Mouse (Mus musculus): ENCODE data around the gene Sbp. TPM values are rescaled to one million over a fixed set of nuclear protein-coding genes. Genes with fewer than 3 reads are reported as not detected.

Gene Sbp
- polyA plus RNA-seq, 1 experiment from 2014 or later: not detected

DNA sequence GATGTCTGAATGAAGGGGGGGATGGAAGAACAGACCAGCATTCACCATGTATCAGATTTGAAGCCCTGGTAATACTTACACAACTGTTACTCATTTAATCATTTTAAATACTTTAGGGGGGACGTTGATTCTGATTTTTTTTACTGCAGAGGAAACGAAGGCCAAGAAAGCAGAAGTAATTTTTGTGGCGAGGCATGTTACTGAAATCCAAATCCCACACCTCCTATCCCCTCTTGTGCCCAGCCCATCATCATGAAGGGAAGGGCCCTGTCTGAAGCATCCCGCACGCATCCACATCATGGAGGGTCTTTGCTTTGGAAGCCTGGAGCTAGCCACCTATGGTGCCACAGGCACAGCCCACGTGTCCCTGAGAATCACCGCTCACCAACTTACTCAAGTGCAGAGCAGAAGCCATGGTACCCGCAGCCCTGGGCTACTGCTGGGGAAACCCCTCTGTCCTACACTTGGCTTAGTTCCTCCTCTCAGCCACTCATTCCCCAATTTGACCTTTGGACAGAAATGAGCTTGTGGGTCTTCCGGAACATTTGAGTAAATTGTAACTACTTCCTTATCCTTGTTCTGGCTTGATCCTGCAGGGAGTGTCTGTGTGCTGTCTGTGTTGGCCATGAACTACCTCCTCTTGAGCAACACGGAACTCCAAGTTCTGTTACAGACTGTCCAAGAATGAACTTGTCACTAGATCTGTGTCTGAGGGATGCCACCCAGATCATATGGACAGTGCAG, 25.4 kb downstream of the Sbp start:
- no peaks in the 10 kb centered on the region for H3K4me1 ChIP-seq
- no peaks in the 10 kb centered on the region for H3K9me3 ChIP-seq
- H3K4me2 ChIP-seq: no peak overlapping the region
- no peak overlapping the region for H3K9ac ChIP-seq
- no peak for ATAC-seq (ENCODE audit: insufficient number of reproducible peaks, insufficient read depth, low FRiP score, low TSS enrichment, low read depth)
- H3K4me3 ChIP-seq: no peak overlapping the region
- H3K27ac ChIP-seq: no peak overlapping the region
- H3K36me3 ChIP-seq: no peaks in the 10 kb centered on the region
- 79% methylated on average over 10 of the region's 10 CpGs for WGBS
- no peaks in the 10 kb centered on the region for H3K27me3 ChIP-seq

DNA sequence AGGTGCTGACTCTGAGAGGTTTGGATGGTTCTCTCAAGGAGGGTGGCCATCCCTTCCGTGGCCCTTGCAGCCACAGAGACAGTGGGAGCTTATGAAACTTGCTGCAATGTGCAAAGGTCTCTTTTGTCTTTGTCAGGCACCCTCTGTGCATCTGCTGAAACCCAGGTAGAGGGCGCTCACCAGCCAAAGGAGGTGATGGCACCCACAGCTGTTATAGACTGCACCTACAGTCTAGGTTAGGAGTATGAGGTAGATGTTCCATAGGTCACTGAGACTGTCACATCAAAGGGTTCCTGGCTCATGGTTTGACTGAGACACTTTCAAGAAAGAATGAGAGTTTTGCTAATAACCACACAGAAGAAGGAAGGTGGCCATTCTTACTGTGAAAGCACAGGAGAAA, 27.3 kb downstream of the Sbp start:
- 41% methylated on average over 2 of the region's 2 CpGs for WGBS
- Histone ChIP-seq H3K9me3 (no peaks in the 10 kb centered on the region), H3K27ac (no peak overlapping the region), H3K4me1 (no peaks in the 10 kb centered on the region), H3K9ac (no peak overlapping the region), H3K4me3 (no peak overlapping the region), H3K36me3 (no peaks in the 10 kb centered on the region), H3K27me3 (no peaks in the 10 kb centered on the region), H3K4me2 (no peak overlapping the region)
- no peak for ATAC-seq (ENCODE audit: insufficient number of reproducible peaks, insufficient read depth, low FRiP score, low TSS enrichment, low read depth)

DNA sequence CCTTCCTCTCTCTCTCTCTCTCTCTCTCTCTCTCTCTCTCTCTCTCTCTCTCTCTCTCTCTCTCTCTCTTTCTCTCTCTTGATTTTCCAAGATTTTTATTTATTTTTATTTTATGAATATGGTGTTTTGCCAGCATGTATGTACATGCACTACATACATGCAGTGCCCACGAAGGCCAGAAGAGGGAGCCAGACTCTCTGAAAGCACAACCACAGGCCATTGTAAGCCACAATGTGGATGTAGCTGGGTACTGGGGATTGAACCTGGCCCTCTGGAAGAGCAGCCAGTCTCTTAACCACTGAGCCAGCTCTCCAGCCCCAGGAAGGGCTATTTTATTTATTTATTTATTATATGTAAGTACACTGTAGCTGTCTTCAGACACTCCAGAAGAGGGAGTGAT, 27.8 kb downstream of the Sbp start:
- Histone ChIP-seq H3K27me3 (no peaks in the 10 kb centered on the region), H3K4me1 (no peaks in the 10 kb centered on the region), H3K36me3 (no peaks in the 10 kb centered on the region), H3K9me3 (no peaks in the 10 kb centered on the region), H3K27ac (no peak overlapping the region), H3K4me3 (no peak overlapping the region), H3K4me2 (no peak overlapping the region), H3K9ac (no peak overlapping the region)
- WGBS: 4% methylated on average over 1 of the region's 1 CpGs
- ATAC-seq (ENCODE audit: insufficient number of reproducible peaks, insufficient read depth, low FRiP score, low TSS enrichment, low read depth): no peak

DNA sequence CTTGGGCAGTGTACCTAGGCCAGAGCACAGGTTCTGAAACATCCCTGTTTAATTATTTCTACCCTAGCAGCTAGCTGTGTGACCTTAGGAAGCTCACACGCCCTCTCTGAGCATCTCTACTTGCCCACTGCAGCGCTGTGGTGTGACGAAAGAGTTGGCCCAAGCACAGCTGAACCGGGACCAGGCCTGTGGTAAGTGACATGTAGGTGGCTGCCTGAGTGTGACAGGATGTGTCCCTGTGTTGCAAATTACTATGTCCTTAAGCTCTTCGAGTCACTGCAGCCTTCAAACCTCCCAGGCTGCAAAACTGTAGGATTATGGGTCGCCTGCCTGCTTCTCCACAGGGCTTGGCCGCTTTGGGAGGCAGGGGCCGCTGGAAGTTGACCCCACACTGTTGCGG, 29.8 kb downstream of the Sbp start:
- 77% methylated on average over 9 of the region's 9 CpGs for WGBS
- ATAC-seq (ENCODE audit: insufficient number of reproducible peaks, insufficient read depth, low FRiP score, low TSS enrichment, low read depth): no peak

DNA sequence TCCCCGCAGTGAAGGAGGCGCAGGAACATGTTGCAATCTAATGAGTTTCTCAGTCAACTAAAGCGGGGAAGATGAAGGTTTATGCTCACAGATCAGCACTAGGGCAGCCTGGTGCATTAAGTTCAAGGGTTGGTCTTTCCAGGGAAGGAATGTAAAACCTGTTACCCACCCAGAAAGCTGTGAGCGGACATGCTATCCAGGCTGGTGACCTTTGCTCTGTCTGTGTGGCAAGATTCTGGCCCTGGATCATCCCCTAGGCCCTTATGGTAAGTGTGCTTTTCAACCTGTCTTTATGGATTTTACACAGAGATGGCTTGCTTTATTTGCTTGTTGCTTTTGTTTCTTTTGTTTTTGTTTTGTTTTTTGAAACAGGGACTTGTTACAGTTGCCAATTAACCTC, 35.2 kb downstream of the Sbp start:
- WGBS: 74% methylated on average over 4 of the region's 4 CpGs
- Histone ChIP-seq H3K36me3 (no peaks in the 10 kb centered on the region), H3K9ac (no peak overlapping the region), H3K4me2 (no peak overlapping the region), H3K27me3 (no peaks in the 10 kb centered on the region), H3K9me3 (no peaks in the 10 kb centered on the region), H3K4me3 (no peak overlapping the region), H3K4me1 (no peaks in the 10 kb centered on the region), H3K27ac (no peak overlapping the region)
- ATAC-seq (ENCODE audit: insufficient number of reproducible peaks, insufficient read depth, low FRiP score, low TSS enrichment, low read depth): no peak

More for the DNA sequence above, 29.8 kb downstream of the Sbp start:
- H3K4me3 ChIP-seq: no peak overlapping the region
- H3K4me1 ChIP-seq: no peaks in the 10 kb centered on the region
- no peak overlapping the region for H3K27ac ChIP-seq
- H3K4me2 ChIP-seq: no peak overlapping the region
- H3K9me3 ChIP-seq: no peaks in the 10 kb centered on the region
- no peaks in the 10 kb centered on the region for H3K36me3 ChIP-seq
- no peak overlapping the region for H3K9ac ChIP-seq
- H3K27me3 ChIP-seq: no peaks in the 10 kb centered on the region

DNA sequence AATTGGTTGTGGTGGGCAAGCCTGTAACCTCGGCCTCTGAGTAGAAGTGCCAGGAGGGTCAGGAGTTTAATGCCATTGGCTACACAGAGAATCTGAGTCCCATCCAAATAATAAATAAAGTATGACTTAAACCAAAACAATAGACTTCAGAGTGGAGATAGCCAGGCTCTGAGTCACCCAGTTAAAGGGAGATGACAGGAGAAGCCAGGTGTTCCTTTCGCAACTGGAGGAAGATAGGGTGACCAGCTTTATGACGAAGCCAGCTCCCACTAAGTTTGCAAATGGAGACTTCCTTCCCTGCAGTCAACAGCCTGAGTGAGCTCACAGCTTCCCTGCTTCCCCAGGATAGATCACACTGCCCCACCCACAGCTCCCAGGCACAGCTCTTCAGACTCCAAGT, 38.0 kb downstream of the Sbp start:
- Histone ChIP-seq H3K4me3 (no peak overlapping the region), H3K4me2 (no peak overlapping the region), H3K27ac (no peak overlapping the region), H3K27me3 (no peaks in the 10 kb centered on the region), H3K36me3 (no peaks in the 10 kb centered on the region), H3K9ac (no peak overlapping the region), H3K4me1 (no peaks in the 10 kb centered on the region), H3K9me3 (no peaks in the 10 kb centered on the region)
- ATAC-seq (ENCODE audit: insufficient number of reproducible peaks, insufficient read depth, low FRiP score, low TSS enrichment, low read depth): no peak
- WGBS: 44% methylated on average over 3 of the region's 3 CpGs

DNA sequence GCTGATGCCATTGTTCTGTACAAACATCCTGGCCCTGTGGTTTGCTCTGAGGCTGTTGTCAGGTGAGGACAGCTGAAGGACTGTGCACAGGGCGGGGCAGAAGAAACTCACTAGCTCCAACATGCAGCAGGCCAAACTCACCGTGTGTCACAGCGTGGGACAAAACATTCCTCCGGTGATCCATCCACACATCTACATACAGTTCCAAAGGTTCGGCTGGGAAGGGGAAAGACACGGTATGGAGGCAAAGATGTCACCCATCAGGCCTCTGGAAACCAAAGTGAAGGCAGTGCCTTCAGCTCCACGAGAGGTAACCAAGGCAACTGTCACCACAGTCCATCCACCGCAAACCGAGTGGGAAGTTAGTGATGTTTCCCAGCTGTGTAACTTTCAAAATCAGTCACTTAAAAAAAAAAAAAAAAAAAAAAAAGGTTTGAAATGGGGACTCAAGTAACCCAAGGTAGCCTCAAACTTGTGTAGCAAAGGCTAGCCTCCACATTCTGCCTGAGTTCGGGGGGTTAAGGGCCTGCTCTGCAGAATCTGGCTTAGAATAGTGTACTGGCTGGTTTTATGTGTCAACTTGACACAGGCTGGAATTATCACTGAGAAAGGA, 38.9 kb downstream of the Sbp start, which contains the start of gene Prss30:
Gene Prss30 (minus strand): TSS at position 270 of the 613 bp plus-strand sequence.
- no peak for ATAC-seq (ENCODE audit: insufficient number of reproducible peaks, insufficient read depth, low FRiP score, low TSS enrichment, low read depth)
- no peak within 1 kb of the TSS for H3K27ac ChIP-seq
- H3K4me3 ChIP-seq: no peak within 1 kb of the TSS
- H3K9ac ChIP-seq: no peak within 1 kb of the TSS
- no peaks in the 10 kb centered on the region for H3K27me3 ChIP-seq
- no peak within 1 kb of the TSS for H3K4me2 ChIP-seq
- H3K4me1 ChIP-seq: no peaks in the 10 kb centered on the region
- WGBS: 74% methylated on average over 10 of the region's 10 CpGs
- no peaks in the 10 kb centered on the region for H3K9me3 ChIP-seq
- H3K36me3 ChIP-seq: no peaks in the 10 kb centered on the region

DNA sequence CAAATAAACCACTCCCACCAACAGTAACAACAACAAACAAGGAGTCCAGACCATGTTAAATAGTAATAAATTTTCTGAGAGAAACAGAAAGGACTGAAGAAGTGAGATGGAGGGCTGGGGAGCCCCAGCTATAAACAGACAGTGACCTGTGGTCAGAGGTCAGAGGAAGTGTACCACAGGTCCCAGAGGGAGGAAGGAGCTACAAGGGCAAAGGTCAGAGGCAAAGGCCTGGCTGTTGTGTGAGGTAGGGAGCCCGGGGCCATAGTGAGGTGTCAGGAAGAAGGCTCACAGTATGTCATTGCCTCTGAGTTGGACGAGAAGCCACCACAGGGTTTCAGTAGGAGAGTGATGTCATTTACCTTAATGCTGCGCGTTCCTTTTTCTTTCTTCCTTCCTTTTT, 41.4 kb downstream of the Sbp start:
- no peak for ATAC-seq (ENCODE audit: insufficient number of reproducible peaks, insufficient read depth, low FRiP score, low TSS enrichment, low read depth)
- no peaks in the 10 kb centered on the region for H3K4me1 ChIP-seq
- 51% methylated on average over 4 of the region's 4 CpGs for WGBS

DNA sequence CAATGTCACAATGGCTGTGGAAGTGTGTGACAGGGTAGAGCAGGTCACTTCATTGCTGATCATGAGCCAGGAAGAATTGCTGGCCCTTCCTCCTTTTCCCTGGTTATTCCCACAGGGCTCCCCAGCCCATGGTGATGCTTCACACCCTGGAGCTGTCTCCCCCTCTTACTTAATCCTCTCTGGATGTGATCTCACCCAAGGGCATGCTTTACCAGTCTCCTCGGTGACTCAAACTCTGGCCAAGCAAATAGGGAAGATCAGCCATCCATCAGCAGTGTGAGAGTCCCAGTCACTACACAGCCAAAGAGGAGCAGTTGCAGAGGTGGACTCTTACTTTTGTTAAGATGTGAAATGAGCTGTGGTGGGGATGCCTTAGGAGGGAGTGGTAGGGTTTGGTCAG, 43.5 kb downstream of the Sbp start:
- Histone ChIP-seq H3K4me2 (no peak overlapping the region), H3K9ac (no peak overlapping the region), H3K27ac (no peak overlapping the region), H3K9me3 (no peaks in the 10 kb centered on the region), H3K36me3 (no peaks in the 10 kb centered on the region), H3K27me3 (peaks cover 5% of the 10 kb centered on the region; the same call in 1 of the 2 replicates), H3K4me1 (no peaks in the 10 kb centered on the region), H3K4me3 (no peak overlapping the region)
- ATAC-seq (ENCODE audit: insufficient number of reproducible peaks, insufficient read depth, low FRiP score, low TSS enrichment, low read depth): no peak
- 80% methylated on average over 1 of the region's 1 CpGs for WGBS

More for the DNA sequence above, 41.4 kb downstream of the Sbp start:
- Histone ChIP-seq H3K36me3 (no peaks in the 10 kb centered on the region), H3K4me2 (no peak overlapping the region), H3K9ac (no peak overlapping the region), H3K27ac (no peak overlapping the region), H3K4me3 (no peak overlapping the region), H3K27me3 (no peaks in the 10 kb centered on the region; the same call in 1 of the 2 replicates), H3K9me3 (no peaks in the 10 kb centered on the region)

DNA sequence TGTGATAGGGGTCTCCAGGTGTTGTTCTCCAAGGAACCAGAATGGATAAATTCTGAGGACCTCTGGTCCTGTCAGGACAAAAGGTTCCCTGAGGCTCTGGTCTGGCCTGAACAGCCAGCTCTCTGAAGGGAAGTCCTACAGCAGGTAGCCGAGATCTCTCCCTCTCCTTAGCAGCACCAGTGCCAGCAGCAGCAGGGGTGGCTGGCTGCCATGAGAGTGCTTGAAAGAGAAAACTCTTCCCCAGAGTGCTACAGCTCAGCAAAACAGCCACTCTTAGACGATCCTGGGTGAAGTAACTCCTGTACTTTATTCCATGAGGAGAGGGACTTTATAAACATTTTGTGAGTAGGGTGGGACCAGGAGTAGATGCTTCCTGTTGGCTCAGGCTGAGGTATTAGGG, 48.3 kb downstream of the Sbp start:
- Histone ChIP-seq H3K4me3 (no peak overlapping the region), H3K9ac (no peak overlapping the region), H3K27me3 (peaks cover 15% of the 10 kb centered on the region; the same call in 1 of the 2 replicates), H3K4me1 (peaks cover 8% of the 10 kb centered on the region), H3K9me3 (no peaks in the 10 kb centered on the region), H3K36me3 (no peaks in the 10 kb centered on the region), H3K27ac (no peak overlapping the region), H3K4me2 (no peak overlapping the region)
- WGBS: 43% methylated on average over 2 of the region's 2 CpGs
- ATAC-seq (ENCODE audit: insufficient number of reproducible peaks, insufficient read depth, low FRiP score, low TSS enrichment, low read depth): no peak

DNA sequence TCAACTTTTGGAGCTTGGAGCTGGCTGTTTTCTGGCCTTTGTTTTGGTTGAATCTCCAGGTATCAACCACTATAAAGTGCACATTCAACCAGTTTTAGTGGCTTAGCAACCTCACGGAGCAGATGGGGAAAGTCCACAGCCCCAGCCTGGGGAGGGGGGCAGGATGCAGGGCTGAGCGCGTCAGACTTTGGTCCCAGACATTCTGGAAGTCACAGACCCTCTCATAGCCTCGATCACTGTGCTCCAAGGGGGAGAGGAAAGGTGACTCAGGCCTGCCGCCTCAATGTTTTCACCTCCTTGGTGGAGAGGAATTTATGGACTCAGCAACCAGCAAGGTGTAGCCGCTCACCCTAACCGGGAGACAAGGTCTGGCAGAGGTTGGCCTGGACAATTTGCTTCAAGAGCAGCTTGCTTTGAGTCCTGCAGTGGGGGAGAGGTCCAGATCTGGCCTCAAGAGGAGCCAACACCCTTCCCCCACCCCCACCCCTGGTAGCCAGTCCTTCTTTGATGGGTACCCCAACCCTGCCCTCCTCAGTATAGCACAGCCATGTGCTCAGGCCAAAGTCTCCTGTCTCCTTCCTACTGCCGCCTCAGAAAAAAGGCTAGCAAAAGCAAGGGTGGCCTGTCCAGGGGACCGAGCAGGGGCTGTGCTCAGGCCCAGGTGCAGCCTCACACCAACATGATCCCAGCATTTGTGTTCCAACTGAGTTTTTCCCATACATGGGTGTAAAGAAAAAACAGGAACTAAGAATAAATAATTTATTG, 51.5 kb downstream of the Sbp start:
- Histone ChIP-seq H3K27me3 (0 out of 2 replicates have a peak, but pooled peaks cover 16% of the 10 kb centered on the region), H3K4me2 (peak overlapping the region; percentile 63), H3K9ac (0 out of 2 replicates have a peak overlapping the region, but pooled peaks have one; percentile 22), H3K36me3 (no peaks in the 10 kb centered on the region), H3K4me3 (peak overlapping the region; percentile 37), H3K9me3 (no peaks in the 10 kb centered on the region), H3K27ac (no peak overlapping the region), H3K4me1 (peaks cover 8% of the 10 kb centered on the region)
- no peak for ATAC-seq (ENCODE audit: insufficient number of reproducible peaks, insufficient read depth, low FRiP score, low TSS enrichment, low read depth)
- WGBS: 65% methylated on average over 9 of the region's 9 CpGs
